Mouse (Mus musculus) CD4-positive, CD25-positive, alpha-beta regulatory T cell, adult 9 weeks (primary cell): ENCODE data around the gene Garem2. TPM values are rescaled to one million over a fixed set of nuclear protein-coding genes. Genes with fewer than 3 reads are reported as not detected.

Source experiments
- polyA plus RNA-seq: library from polyadenylated mRNA; unstranded; fragments of 100-300 nt; shearing (Covaris generic); gene quantifications from one replicate; pipeline ENCODE4 v1.2.1, GENCODE M21; 2017

Gene Garem2
- polyA plus RNA-seq: not detected

GRCm38 (mm10) chr5:30104841-30105667 lies at the start of gene Garem2:
Gene Garem2 (plus strand): TSS chr5:30105161.

GRCm38 (mm10) chr5:30072825-30073821 lies 31.8 kb upstream of the Garem2 start, which contains the start of gene Tyms:
Gene Tyms (minus strand): TSS chr5:30073617.

GRCm38 (mm10) chr5:30105668-30106300 lies 823 bp downstream of the Garem2 start, which contains the start of gene 3110082J24Rik:
Gene 3110082J24Rik (minus strand): TSS chr5:30106086.

GRCm38 (mm10) chr5:30154474-30155394 lies 49.8 kb downstream of the Garem2 start, which contains the start of the genes Hadha and Hadhb:
Gene Hadha (minus strand): TSS chr5:30155162.
Gene Hadhb (plus strand): TSS chr5:30155248.

Other genes with a start within 250 kb of the Garem2 start
- gene Il6, start 92.0 kb upstream of the Garem2 start, polyA plus RNA-seq: not detected
- 41.9 TPM for gene Tyms, start 31.5 kb upstream of the Garem2 start, polyA plus RNA-seq
- not detected for gene 3110082J24Rik, start 925 bp downstream of the Garem2 start, polyA plus RNA-seq
- gene Hadha, start 50.0 kb downstream of the Garem2 start, polyA plus RNA-seq: 120 TPM
- 226 TPM for gene Hadhb, start 50.1 kb downstream of the Garem2 start, polyA plus RNA-seq
- gene Adgrf3, start 100.6 kb downstream of the Garem2 start, polyA plus RNA-seq: not detected
- 20.6 TPM for gene Selenoi, start 127.4 kb downstream of the Garem2 start, polyA plus RNA-seq
- gene Drc1, start 176.2 kb downstream of the Garem2 start, polyA plus RNA-seq: 6.0 TPM